Mouse (Mus musculus) thymus, adult 2 months (tissue): ENCODE measurements around the gene Rspry1.

Source experiments
- CTCF ChIP-seq: fragments of 200-500 bp; IDR thresholded peaks from 2 replicates; pipeline ENCODE4 v1.5.1; 2012; ENCODE audit warnings: mild to moderate bottlenecking, control low read depth, low read length, moderate library complexity, borderline replicate concordance; ENCODE audit not compliant: control insufficient read depth, poor library complexity, insufficient read depth; ENCODE audit errors: extremely low read depth
- POLR2A ChIP-seq: fragments of 200-500 bp; IDR thresholded peaks from 2 replicates; pipeline ENCODE4 v1.6.1; 2012; ENCODE audit warnings: mild to moderate bottlenecking, low read length, control low read depth, moderate library complexity; ENCODE audit not compliant: control insufficient read depth, poor library complexity, insufficient read depth; ENCODE audit errors: extremely low read depth

DNA sequence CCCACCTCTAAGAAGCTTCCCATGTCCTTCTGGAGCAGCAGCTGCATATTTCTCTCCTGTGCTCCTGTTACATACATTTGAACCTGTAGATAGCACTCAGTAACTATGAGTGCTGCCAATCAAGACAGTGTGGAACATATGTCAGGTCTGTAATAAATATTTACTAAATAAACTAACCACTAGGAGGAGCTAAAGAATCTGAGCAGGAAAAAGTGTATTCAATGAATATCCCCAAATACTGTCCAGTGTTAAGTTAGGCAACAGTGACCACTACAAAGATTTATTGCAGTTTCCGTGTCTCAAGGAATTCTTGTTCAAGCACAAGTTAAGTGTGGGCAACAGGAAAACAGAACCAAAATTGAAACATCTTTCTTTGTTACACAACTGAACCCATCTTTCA is 7.5 kb upstream of the Rspry1 start:
- no peak for TF ChIP-seq POLR2A
- TF ChIP-seq CTCF: no peak
